Mouse (Mus musculus): ENCODE data around the gene Mbnl2. TPM values are rescaled to one million over a fixed set of nuclear protein-coding genes. Genes with fewer than 3 reads are reported as not detected.

The Mbnl2 gene
- polyA plus RNA-seq, 1 experiment from 2014 or later = 44.1 TPM

GRCm38 (mm10) chr14:120309691-120310090, 34.2 kb downstream of the Mbnl2 start:
- no peak for ATAC-seq (ENCODE audit: insufficient read depth, low FRiP score, low TSS enrichment)
- no peak overlapping the region for H3K27ac ChIP-seq (ENCODE audit: low read depth, low read length)
- no peak overlapping the region for H3K4me2 ChIP-seq (ENCODE audit: low read depth)
- no peak overlapping the region for H3K9ac ChIP-seq (ENCODE audit: low read length)
- H3K4me3 ChIP-seq (ENCODE audit: low read depth, low read length) = no peak overlapping the region
- WGBS = 89% methylated on average over 6 of the region's 6 CpGs
- no peaks in the 10 kb centered on the region for H3K27me3 ChIP-seq (ENCODE audit: control insufficient read depth, insufficient read depth, low read length)
- 0 out of 2 replicates have a peak, but pooled peaks cover 3% of the 10 kb centered on the region for H3K4me1 ChIP-seq (ENCODE audit: control insufficient read depth, insufficient read depth, low read length)
- no peaks in the 10 kb centered on the region; the same call in 1 of the 2 replicates for H3K36me3 ChIP-seq (ENCODE audit: control insufficient read depth, insufficient read depth, low read length)
- DNase-seq (ENCODE audit: low spot score) = no peak
- no peaks in the 10 kb centered on the region for H3K9me3 ChIP-seq (ENCODE audit: control insufficient read depth, low read length)

DNA sequence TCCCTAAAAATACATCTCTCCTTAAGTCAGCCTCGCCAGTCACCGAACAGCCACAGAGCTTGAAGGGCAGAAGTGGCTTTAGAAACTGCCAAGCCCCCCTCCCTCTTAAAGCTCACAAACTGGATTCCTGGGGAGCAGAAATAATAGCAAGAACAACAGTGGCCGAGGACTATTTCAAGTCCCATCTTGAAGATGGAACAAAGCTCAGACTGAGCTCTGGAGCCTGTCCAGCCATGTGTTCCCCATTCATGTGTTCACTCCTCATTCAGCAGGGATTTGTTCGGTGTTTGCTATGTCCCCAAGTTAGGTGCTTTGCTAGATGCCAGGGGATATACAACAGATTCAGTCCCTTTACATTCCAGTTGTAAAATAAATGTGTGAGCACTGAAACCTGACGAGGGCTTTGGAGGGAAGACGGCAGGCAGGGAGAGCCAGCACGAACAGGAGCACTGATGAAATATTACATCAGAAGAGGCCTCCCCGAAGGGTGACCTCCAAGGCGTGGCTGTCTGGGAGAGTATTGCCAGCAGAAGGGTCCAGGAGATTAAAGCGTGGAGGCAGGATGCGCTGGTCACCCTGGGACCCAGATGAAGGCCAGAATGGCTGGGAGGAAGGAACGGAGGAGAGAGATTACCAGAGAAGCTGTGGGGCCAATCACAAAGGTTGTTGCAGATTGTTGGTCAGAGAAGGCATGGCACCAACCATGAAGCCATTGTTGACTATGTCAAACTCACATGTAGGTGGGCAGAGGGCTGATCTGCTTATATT, 36.0 kb downstream of the Mbnl2 start:
- Histone ChIP-seq H3K4me1 (ENCODE audit: control insufficient read depth, insufficient read depth, low read length) (0 out of 2 replicates have a peak, but pooled peaks cover 3% of the 10 kb centered on the region), H3K4me2 (ENCODE audit: low read depth) (no peak overlapping the region), H3K9ac (ENCODE audit: low read length) (no peak overlapping the region), H3K4me3 (ENCODE audit: low read depth, low read length) (no peak overlapping the region), H3K27me3 (ENCODE audit: control insufficient read depth, insufficient read depth, low read length) (no peaks in the 10 kb centered on the region), H3K27ac (ENCODE audit: low read depth, low read length) (no peak overlapping the region), H3K9me3 (ENCODE audit: control insufficient read depth, low read length) (no peaks in the 10 kb centered on the region), H3K36me3 (ENCODE audit: control insufficient read depth, insufficient read depth, low read length) (no peaks in the 10 kb centered on the region; the same call in 1 of the 2 replicates)
- DNase-seq (ENCODE audit: low spot score) = no peak
- 73% methylated on average over 12 of the region's 12 CpGs for WGBS
- ATAC-seq (ENCODE audit: insufficient read depth, low FRiP score, low TSS enrichment) = no peak

DNA sequence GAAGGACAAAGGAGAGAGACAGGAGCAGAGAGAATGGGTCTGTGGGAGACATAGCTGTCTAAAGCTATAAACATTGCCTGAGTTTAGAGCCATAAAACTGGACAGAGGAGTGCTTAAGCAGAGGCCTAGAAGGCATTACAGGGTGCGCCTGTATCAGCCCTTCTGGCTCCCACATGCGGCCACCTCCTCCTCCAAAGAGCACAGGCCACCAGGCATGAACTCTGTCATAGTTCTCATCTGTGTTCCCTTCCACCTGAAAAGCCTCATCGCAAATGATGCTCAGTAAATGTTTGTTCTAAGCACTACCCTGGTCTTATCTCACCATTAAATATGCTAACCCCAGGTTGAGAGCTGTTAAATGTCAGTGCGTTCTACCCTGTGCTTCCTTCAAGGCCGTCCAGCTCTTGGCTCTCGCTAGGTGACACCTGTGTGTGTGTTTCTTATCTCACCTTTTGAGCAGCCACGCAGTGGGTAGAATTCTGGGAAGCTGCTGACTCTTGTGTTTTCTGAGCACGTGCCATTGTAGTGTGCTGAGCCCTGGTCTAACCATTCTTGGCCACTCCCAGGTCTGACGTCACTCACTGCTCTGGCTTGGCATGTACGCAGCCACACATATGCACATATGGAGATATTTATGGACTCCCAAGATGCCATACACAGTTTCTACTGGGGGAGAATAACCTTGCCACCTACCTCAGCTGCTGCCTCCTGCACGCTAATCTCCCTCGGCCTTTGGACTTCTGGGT, 37.4 kb downstream of the Mbnl2 start:
- Histone ChIP-seq H3K4me2 (ENCODE audit: low read depth) (no peak overlapping the region), H3K36me3 (ENCODE audit: control insufficient read depth, insufficient read depth, low read length) (no peaks in the 10 kb centered on the region; the same call in 1 of the 2 replicates), H3K4me1 (ENCODE audit: control insufficient read depth, insufficient read depth, low read length) (0 out of 2 replicates have a peak, but pooled peaks cover 3% of the 10 kb centered on the region), H3K9ac (ENCODE audit: low read length) (no peak overlapping the region), H3K27me3 (ENCODE audit: control insufficient read depth, insufficient read depth, low read length) (no peaks in the 10 kb centered on the region), H3K27ac (ENCODE audit: low read depth, low read length) (no peak overlapping the region), H3K4me3 (ENCODE audit: low read depth, low read length) (no peak overlapping the region), H3K9me3 (ENCODE audit: control insufficient read depth, low read length) (no peaks in the 10 kb centered on the region)
- DNase-seq (ENCODE audit: low spot score) = no peak
- no peak for ATAC-seq (ENCODE audit: insufficient read depth, low FRiP score, low TSS enrichment)
- 91% methylated on average over 12 of the region's 12 CpGs for WGBS

- Histone ChIP-seq H3K4me3 (ENCODE audit: low read depth, low read length) (no peak overlapping the region), H3K9ac (ENCODE audit: low read length) (no peak overlapping the region), H3K27ac (ENCODE audit: low read depth, low read length) (no peak overlapping the region), H3K4me2 (ENCODE audit: low read depth) (no peak overlapping the region), H3K36me3 (ENCODE audit: control insufficient read depth, insufficient read depth, low read length) (no peaks in the 10 kb centered on the region; the same call in 1 of the 2 replicates), H3K4me1 (ENCODE audit: control insufficient read depth, insufficient read depth, low read length) (0 out of 2 replicates have a peak, but pooled peaks cover 3% of the 10 kb centered on the region), H3K9me3 (ENCODE audit: control insufficient read depth, low read length) (no peaks in the 10 kb centered on the region), H3K27me3 (ENCODE audit: control insufficient read depth, insufficient read depth, low read length) (no peaks in the 10 kb centered on the region)
- ATAC-seq (ENCODE audit: insufficient read depth, low FRiP score, low TSS enrichment) (no peak), DNase-seq (ENCODE audit: low spot score) (no peak)
- WGBS = 92% methylated on average over 8 of the region's 8 CpGs
Measured at GRCm38 (mm10) chr14:120313466-120313865, 38.0 kb downstream of the Mbnl2 start.

- Histone ChIP-seq H3K4me1 (ENCODE audit: control insufficient read depth, insufficient read depth, low read length) (0 out of 2 replicates have a peak, but pooled peaks cover 3% of the 10 kb centered on the region), H3K27me3 (ENCODE audit: control insufficient read depth, insufficient read depth, low read length) (no peaks in the 10 kb centered on the region), H3K27ac (ENCODE audit: low read depth, low read length) (no peak overlapping the region), H3K9ac (ENCODE audit: low read length) (no peak overlapping the region), H3K4me2 (ENCODE audit: low read depth) (no peak overlapping the region), H3K36me3 (ENCODE audit: control insufficient read depth, insufficient read depth, low read length) (no peaks in the 10 kb centered on the region; the same call in 1 of the 2 replicates), H3K4me3 (ENCODE audit: low read depth, low read length) (no peak overlapping the region), H3K9me3 (ENCODE audit: control insufficient read depth, low read length) (no peaks in the 10 kb centered on the region)
- DNase-seq (ENCODE audit: low spot score) (no peak), ATAC-seq (ENCODE audit: insufficient read depth, low FRiP score, low TSS enrichment) (no peak)
- WGBS = 90% methylated on average over 5 of the region's 5 CpGs
Measured at GRCm38 (mm10) chr14:120315721-120316120, 40.3 kb downstream of the Mbnl2 start.

- Histone ChIP-seq H3K27ac (ENCODE audit: low read depth, low read length) (no peak overlapping the region), H3K4me2 (ENCODE audit: low read depth) (no peak overlapping the region), H3K9ac (ENCODE audit: low read length) (no peak overlapping the region), H3K9me3 (ENCODE audit: control insufficient read depth, low read length) (no peaks in the 10 kb centered on the region), H3K4me3 (ENCODE audit: low read depth, low read length) (no peak overlapping the region), H3K27me3 (ENCODE audit: control insufficient read depth, insufficient read depth, low read length) (no peaks in the 10 kb centered on the region), H3K36me3 (ENCODE audit: control insufficient read depth, insufficient read depth, low read length) (no peaks in the 10 kb centered on the region; the same call in 1 of the 2 replicates), H3K4me1 (ENCODE audit: control insufficient read depth, insufficient read depth, low read length) (no peaks in the 10 kb centered on the region)
- 29% methylated on average over 6 of the region's 6 CpGs for WGBS
- DNase-seq (ENCODE audit: low spot score) = no peak
- ATAC-seq (ENCODE audit: insufficient read depth, low FRiP score, low TSS enrichment) = no peak
Measured at GRCm38 (mm10) chr14:120318326-120318935, 43.0 kb downstream of the Mbnl2 start.

DNA sequence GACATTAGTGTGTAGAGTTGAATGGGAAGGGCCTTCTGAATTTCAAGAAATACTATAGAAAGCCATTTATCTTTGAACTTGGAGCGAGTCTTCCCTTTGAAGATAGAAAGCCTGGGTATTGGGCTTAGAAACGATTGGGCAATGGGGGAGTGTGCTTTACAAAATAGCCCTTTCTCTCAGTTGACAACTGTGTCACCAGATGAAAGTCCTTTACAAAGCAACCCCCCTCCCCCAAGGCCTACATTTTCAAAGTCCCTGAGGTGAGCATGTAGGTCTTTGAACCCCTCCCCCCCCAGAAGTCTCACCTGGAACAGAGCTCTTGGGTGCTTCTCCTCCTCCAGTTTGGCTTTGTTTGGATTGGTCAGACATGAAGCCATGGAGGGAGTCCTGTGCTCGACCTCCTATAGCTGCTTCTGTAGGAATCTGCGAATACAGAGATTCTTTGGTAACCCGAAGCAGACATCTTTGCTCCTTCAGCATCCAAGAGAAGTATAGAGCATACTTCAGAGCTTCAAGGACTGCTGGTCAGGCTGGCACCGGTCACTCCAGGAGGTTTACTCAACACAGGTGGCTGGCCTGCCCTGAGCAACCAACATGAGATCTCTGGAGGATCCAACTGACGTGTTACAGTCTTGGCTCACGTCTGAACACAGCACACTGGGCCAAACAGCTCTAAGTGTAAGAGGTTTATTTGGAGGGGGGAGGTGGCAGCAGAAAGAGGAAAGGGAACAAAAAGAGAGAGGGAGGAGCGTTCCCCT, 43.7 kb downstream of the Mbnl2 start:
- Histone ChIP-seq H3K27ac (ENCODE audit: low read depth, low read length) (no peak overlapping the region), H3K4me1 (ENCODE audit: control insufficient read depth, insufficient read depth, low read length) (no peaks in the 10 kb centered on the region), H3K9ac (ENCODE audit: low read length) (no peak overlapping the region), H3K4me3 (ENCODE audit: low read depth, low read length) (no peak overlapping the region), H3K4me2 (ENCODE audit: low read depth) (no peak overlapping the region), H3K27me3 (ENCODE audit: control insufficient read depth, insufficient read depth, low read length) (no peaks in the 10 kb centered on the region), H3K36me3 (ENCODE audit: control insufficient read depth, insufficient read depth, low read length) (no peaks in the 10 kb centered on the region), H3K9me3 (ENCODE audit: control insufficient read depth, low read length) (no peaks in the 10 kb centered on the region)
- DNase-seq (ENCODE audit: low spot score) (no peak), ATAC-seq (ENCODE audit: insufficient read depth, low FRiP score, low TSS enrichment) (no peak)
- WGBS = 75% methylated on average over 9 of the region's 9 CpGs

DNA sequence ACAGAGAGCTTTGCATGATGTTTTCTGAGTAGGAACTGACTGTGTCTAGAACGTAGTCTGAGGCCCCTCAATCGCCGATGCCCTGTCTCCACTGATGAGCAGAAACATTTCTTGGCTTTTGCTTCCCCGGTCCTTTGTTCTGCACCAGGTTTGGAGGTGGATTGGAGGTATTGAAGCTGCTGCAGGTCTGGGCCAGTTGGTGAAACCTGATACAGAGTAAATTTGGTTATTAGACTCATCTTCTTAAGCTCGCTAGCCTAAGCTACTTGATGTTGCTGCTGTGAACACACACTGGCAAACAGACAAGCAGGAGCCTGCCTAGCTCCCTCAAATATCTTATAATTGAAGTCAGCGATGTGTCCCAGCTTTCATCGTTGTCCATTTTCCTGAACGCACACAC, 46.6 kb downstream of the Mbnl2 start:
- DNase-seq (ENCODE audit: low spot score) (no peak), ATAC-seq (ENCODE audit: insufficient read depth, low FRiP score, low TSS enrichment) (no peak)
- Histone ChIP-seq H3K4me3 (ENCODE audit: low read depth, low read length) (no peak overlapping the region), H3K4me1 (ENCODE audit: control insufficient read depth, insufficient read depth, low read length) (no peaks in the 10 kb centered on the region), H3K9me3 (ENCODE audit: control insufficient read depth, low read length) (no peaks in the 10 kb centered on the region), H3K27ac (ENCODE audit: low read depth, low read length) (no peak overlapping the region), H3K27me3 (ENCODE audit: control insufficient read depth, insufficient read depth, low read length) (no peaks in the 10 kb centered on the region), H3K4me2 (ENCODE audit: low read depth) (no peak overlapping the region), H3K9ac (ENCODE audit: low read length) (no peak overlapping the region), H3K36me3 (ENCODE audit: control insufficient read depth, insufficient read depth, low read length) (no peaks in the 10 kb centered on the region)
- 91% methylated on average over 8 of the region's 8 CpGs for WGBS

Measured in neural tube, embryonic 11.5 days (tissue).